Mouse (Mus musculus): ENCODE results near the gene Stk32c. TPM values are rescaled to one million over a fixed set of nuclear protein-coding genes. Genes with fewer than 3 reads are reported as not detected.
A peak's percentile ranks its signal among the peaks of the same experiment; 100 is the strongest.

Gene Stk32c
- total RNA-seq, 4 experiments from 2014 or later, result 175 to 186 (median 183) TPM

DNA sequence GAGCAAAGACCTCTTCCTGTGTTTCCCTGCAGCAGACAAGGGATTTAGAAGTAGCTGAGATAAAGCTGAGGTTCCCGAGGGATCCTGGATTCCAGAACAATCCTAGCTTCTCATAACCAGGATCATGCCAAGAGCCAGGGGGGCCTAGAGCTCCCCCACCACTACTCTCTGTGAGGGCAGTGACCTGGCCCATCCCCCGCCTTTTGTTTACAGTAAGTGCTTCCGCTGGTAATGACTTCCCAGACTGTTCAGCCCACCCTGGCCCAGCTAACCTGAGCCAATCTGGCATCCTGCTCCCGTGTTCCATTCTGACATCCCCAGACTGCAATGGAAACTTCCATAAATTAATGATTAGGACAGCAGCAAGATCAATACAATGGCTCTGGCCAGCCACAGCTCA, 65.7 kb downstream of the Stk32c start:
- DNase-seq (ENCODE audit: low spot score in 2 of 2), result no peak

DNA sequence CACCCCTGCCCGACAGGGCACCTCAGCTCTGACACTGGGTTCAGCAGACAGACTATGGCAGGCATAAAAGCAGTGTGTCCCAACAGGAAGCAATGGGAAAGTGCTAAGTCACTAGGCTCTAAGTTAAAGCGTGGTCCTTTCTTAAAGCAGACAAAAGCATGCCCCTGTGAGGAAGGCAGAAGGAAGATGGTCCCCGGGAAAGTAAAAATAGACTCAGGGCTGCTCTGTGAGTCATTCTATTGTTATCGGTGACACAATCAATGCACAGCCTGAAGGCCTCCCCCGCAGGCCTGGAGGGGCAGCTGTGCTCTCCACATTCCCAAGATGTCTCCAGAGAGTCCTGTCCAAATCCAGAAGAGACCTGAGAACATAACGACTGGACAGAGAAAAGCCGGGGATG, 67.2 kb downstream of the Stk32c start:
- DNase-seq (ENCODE audit: low spot score in 2 of 2), result no peak

DNA sequence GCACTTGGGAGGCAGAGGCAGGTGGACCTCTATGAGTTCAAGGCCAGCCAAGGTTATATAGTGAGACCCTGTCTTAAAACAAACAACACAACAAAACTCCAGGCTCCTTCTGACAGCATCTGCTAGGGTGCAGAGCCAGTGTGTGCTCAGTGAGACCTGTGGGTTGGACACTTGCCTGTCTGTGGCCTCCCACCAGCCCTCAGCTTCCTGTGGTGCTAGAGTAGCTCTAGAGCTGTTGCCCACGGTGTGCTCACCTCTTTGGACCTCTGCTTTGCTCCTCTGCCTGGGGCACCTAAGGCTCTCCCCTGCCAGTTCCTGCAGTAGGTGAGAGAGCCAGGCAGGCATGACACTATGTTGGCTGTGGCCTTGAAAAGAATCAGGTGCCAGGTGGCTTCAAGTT, 69.3 kb downstream of the Stk32c start:
- DNase-seq (ENCODE audit: low spot score in 2 of 2), result no peak

DNA sequence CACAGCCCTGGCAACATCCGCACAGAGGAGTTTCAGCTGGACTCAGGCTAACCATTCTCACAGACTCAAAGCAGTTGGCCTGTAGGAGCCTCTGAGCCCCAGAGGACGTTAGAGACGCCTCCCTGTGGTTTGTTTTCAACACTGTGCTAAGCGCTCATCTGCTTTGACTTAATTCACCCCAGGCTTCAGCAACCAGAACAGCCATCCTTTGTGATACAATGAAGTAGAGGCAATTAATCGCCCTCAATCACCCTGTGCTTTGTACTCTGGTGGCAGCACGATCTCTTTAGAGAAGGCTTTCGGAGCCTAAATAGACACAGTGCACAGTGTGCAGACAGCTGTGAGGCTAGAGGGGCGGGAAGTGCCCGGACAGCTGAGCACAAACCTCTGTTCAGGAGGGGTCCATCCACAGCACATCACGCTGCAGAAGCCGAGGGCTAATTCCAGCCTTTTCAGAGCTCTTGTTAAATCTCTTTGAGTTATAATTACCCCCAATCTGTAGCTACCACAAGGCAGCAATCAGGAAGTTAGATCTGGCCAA, 73.1 kb downstream of the Stk32c start:
- DNase-seq (ENCODE audit: low spot score in 2 of 2), result no peak

DNA sequence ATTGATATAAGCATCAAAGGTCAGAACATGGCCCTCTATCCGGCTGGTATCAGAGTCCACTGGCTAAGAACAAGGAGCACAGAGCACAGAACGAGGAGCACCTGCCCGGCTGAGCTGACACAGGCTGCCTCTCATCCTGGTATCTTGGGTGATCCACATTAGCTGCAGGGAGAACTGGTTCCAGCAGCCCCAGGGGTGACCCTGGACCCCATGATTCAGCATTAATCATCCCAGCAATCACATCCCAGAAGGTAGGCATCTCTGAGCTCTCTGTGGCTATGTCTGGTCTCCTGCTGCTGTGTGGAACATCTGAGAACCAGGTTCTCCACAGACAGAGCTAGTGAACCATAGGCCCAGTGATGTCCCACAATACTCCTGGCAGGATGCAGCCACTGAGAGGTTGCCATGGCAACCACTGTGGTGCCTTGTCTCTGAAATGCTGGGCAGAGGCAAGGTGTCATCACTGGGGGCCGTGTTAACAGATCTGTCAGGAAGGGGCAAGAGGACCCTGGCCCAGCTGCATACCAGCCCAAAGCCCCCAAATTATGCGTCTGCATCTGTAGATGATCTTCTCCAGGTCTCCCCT, 76.1 kb downstream of the Stk32c start:
- peak in 1 of 2 experiments; percentile 61 for DNase-seq (ENCODE audit: low spot score in 2 of 2)

DNA sequence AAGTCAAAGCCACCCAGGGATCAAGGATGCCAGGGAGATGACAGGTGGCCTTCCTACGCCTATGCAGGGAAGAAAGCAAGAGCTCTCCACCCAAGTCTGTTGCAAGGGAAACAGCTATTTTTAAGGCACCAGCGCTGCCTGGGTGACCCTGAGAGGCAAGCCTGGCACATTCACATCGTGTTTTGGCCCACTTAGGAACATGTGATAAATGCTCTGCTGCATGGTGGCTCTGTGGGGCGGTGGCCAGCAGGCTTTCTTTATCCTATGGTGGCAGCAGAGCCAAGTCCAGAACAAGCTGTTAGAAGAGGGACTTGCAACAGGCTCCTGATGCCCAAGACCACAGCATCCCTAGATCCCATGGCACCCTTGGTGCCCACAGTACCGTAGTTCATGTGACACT, 77.9 kb downstream of the Stk32c start:
- no peak for DNase-seq (ENCODE audit: low spot score in 2 of 2)

DNA sequence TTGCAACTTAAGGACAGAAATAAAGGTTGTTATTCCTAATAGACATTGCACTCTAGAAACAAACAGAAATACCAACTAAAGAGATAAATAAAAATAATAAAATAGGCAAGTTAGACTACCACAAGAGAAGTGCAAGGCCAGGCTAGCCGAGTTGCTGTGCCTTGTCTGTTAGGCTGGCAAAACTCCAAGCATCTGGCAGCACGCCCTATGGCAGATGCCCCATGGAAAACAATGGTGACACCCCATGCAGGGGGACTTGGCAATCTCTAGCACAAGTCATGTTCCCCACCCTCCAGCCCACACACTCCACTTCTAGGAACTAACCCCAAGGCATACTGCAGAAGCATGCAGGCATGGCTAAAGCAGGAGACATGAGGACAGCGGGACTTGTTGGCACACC, 79.7 kb downstream of the Stk32c start:
- no peak for DNase-seq (ENCODE audit: low spot score in 2 of 2)

DNA sequence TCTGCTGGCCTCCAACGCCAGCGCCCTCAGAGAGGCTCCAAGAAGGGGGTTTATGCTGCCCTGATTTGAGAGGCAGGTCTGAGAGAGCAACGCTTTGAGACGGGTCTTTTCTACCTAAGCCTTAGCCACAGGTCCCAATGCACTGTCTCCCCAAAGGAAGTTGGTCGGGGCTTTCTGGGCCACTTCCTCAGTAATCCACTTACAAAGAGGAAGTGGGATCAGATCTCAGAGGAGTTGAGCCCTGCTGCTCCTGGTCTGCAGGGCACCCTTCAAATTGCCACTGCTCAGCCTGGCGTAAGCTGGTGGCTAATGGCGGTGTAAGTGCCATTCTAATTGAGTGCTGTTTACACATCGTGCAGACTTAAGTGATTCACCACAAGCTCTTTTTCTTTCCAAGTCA, 81.6 kb downstream of the Stk32c start:
- DNase-seq (ENCODE audit: low spot score in 2 of 2), result no peak

DNA sequence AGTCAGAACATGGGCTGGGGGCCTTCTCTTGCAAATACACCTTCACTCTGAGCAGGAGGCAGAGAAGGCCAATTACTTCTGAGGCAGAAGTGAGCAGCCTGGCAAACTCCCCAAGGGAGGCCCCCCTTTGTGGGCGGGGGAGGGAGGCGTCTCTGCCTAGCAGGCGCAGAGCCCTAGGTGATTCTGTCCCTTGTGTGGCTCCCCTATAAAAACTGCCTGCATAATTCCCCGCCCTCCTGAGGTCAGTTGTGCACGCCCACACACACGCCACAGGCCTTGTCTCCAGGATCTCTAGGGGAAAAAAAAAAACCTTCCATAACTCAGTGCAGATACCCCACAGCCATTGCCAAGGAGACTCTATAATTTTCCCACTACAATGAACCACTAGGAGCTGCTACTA, 82.7 kb downstream of the Stk32c start:
- no peak for DNase-seq (ENCODE audit: low spot score in 2 of 2)

DNA sequence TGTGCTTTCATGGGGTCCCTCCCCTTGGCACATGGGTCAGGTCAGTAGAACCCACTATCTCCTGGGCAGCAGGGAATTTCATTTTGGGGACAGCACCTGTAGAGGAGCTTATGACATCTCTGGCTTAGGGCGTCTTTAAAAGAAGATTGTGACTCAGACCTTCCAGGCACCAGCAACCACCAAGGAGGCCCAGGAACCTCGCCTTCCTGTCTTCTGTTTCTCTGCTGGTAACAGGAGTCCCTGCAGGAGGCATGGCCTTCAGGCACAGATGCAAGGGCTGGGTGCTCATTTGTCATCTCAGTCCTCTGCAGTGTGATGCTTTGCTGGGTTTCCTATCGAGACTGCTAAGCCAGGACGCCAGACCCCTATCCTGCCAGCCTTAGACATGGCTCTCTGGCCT, 84.1 kb downstream of the Stk32c start:
- DNase-seq (ENCODE audit: low spot score in 2 of 2), result no peak

DNA sequence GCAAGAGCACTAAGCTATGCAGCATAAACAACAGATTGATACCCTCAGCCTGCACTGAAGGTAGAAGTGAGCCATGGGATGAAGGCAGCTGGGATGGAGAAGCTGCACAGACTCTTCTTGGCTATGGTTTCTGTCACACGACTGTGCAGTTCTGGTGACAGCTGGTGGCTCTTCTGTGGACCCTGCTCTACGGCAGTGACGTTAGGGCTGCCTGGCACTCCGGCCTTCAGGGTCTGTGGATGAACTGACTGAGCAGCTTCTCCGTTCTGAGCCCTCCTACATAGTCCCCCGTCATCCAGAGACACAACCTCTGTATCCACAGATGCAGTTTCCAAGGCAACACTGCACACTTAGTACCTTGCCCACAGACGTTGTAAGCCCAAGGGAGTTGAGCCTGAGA, 86.6 kb downstream of the Stk32c start:
- no peak for DNase-seq (ENCODE audit: low spot score in 2 of 2)

DNA sequence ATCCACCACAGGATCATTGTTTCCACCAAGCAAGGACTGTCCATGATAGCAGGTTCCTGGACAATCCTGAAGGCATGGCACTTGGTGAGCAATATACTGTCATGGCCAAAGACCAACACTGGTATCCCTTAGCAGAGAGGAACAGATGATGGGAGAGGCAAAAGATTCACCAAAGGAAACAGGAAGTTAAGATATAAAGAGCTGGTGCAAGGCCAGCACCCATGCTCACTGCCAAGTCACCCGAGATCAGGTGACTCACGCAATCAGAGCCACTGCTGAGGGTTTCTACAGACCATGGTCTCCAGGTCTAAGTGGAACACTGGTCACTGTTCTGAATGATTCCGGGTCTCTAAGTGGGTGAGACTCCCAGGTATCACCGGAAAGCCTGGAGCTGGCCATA, 87.2 kb downstream of the Stk32c start:
- no peak for DNase-seq (ENCODE audit: low spot score in 2 of 2)

DNA sequence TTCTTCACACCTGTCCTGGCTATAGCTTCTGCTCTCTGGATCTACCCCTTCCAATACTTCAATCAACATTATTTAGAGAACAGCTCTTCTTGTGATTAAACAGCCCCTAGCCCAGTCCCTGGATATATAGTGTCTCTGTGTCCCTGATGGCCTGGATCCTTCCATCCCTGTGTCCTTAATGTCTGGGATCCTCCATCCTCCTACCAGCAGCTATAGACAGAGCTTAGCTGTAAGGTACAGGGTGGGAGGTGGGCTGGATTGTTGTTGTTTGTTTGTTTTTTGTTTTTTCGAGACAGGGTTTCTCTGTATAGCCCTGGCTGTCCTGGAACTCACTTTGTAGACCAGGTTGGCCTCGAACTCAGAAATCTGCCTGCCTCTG, 93.3 kb downstream of the Stk32c start:
- DNase-seq (ENCODE audit: low spot score in 2 of 2), result no peak

DNA sequence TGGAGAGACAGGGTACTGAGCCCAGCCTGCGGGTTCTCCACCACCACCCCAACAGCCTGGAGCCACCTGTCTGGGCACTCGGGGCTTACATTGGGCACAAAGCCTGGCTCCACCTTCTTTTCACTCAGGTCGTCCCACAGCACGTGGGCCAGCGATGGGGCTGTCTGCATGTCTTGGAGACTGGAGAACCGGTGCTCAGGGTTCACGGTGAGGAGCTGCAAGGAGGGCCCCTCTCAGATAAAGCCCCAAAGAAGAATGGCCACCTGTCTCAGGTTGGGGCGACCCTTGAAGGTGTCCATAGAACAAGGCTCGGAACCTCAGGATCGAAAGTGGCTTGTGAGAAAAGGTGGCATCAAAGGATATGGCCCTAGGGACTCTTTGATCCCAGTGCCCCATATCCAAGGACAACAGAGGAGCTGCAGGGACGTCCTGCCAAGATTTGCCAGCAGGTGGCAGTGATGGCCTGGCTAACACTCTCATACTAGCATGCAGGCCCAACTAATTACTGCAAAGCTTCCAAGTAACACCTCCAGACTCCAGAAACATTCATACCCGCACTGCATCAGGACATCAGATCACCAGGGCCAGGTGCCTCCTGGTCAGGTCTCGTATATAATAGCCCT, 93.8 kb downstream of the Stk32c start:
- peak; percentile 67 to 89 for DNase-seq (ENCODE audit: low spot score in 2 of 2)

DNA sequence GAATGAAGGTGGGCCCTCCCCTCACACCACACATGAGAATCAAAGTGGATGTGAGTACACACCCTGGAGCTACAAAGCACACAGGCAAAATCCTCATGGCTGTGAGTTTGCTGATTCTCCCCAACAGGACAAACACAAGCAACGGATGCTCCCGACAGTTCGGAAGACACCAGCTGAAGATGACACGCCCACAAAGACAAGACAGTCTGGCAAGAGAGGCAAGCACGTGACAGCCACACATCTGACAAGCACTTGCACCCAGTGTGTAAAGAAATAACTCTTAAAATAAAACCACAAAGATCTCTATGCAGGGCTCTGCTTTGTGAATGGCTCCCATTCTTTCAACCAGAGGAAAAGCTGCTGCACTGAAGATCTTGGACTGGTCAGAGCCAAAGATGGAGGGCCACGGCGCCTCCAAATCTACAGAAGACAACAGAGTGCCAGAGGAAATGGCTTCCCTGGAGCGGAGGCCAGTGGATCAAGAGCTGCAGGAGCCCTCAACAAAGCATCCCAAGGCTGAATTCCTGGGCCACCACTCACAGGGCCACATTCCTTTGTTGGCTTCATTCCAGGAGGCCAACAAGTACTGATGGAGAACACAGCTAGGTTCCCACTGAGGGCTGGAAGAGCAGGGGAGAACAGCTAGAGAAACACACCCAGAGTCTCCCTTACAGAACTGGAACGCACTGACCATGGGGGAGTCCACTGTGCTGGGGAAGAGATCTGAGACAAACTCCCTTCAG, 105.0 kb downstream of the Stk32c start:
- DNase-seq (ENCODE audit: low spot score in 2 of 2), result peak in 1 of 2 experiments; percentile 66

DNA sequence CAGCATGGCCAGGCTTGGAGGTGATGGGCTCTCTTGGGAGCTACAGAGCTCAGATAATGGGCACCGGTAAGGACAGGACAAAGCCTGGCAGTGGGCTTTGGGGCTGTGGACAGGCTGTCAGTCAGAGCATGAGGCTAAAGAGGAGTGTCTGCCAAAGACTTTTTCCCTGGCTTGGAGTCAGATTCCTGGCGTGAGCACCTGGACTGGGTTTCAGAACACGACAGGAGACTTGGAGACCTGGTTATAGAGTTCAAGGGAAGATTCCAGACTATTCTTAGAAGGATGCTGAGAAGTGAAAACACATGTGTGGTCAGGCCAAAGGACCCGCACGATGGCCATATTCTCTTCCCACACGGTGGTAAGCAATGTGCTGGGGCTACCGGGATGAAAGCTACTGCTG, 107.4 kb downstream of the Stk32c start:
- no peak for DNase-seq (ENCODE audit: low spot score in 2 of 2)

DNA sequence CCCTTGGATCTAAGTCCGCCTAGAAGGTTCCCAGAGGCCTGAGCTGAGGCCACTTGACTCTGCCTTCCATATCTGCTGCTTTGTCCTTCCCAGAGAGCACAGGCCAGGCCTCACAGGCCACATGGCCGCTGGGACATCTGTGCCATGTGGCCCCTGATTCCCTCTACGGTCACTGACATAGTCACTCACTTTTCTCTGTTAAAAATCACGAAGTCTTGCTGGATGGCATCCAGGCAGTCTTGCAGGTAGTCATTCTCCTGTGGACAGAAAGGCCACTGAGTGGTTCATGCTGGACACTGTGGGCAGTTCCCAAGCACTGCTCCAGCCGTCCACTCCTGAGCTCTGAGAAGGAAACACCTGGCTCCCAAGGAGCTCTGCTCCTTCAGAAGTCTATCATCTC, 108.0 kb downstream of the Stk32c start:
- no peak for DNase-seq (ENCODE audit: low spot score in 2 of 2)

DNA sequence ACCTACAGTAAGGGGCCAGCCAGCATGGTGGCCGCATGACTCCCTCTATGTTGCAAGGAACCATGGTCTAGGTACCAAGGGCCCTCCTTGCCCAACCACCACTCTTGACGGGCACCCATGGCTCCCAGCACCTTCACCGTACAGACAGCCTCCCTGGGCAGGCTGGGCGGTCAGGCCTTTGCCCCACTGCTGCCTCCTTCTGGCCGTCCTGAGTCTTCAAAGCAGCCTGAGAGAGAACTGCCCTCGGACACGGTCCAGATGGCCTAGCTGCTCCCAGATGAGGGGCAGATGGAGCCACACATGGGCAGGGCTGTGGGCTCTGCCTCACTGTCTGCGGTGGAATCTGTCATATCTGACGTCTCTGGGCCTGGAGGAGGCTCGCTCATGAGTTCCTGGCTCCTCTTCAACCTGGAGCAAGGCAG, 109.1 kb downstream of the Stk32c start:
- peak in 1 of 2 experiments; percentile 19 for DNase-seq (ENCODE audit: low spot score in 2 of 2)

DNA sequence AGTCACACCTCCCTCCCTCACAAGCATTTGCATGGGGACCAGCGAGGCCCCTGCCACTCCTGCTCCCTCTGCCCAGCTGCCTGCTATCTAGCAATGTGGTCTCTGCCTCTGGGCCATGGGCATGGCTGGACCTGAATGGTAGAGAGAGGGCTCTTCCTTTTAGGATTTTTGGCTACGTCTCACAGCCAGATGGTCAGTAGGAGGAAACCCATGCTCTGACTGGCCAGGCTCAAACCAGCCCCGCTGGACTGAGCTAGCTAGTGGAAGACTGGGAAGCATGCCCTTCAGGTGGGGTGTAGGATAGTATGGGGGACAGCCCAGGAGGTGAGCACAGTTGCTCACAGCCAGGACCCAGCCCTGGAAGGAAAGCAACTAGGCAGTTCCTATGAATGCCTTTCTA, 111.3 kb downstream of the Stk32c start:
- DNase-seq (ENCODE audit: low spot score in 2 of 2), result peak in 1 of 2 experiments; percentile 52

DNA sequence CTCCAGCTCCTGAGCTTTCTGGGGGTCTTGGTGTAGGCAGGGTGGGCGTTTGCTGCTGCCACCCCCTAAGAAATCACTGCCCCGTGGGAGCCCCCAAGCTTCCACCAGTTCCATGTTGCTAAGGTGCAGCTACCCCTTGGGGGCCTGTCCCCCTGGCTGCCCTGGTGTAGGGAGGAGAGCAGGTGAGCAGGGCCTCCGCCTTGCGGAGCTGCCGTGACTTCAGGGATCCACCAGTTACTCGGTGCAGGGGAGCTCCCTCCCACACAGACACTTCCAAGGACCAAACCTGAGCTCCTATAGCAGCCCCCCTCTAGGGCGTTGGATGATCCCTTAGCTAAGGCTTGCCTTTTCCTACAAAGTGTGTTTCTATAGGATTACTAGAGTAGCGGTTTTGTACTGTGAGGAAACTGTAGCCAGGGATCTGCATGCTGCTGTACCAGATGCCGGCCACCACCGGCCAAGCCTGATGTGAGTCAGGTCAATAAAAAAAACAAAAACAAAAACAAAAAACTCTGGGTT, 111.8 kb downstream of the Stk32c start:
- DNase-seq (ENCODE audit: low spot score in 2 of 2), result peak in 1 of 2 experiments; percentile 40

DNA sequence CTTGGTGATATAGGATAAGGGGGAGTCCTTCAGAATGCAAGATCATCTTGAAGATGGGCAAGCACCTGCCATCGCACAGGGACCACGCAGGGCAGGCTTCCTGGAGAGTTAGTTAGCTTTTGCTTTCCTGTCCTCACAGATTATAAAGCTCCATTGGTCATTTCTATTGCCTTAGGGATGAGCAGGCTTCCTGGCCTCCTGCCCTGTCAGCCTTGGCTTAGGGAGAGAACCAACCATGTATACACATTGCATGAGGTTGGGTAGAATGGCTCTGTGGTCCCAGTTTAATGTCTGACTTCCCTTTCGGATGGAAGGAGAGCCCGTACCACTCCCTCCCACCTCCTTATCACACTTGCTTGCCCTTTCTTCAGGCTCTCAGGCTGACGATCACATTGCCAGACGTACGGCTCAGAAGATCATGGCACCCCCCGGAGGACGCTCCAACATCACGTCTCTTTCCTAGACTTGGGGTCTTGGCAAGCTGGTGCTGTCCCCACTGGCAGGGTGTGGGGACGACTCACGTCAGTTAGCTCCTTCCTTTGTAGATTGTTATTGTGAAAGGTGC, 112.5 kb downstream of the Stk32c start:
- no peak for DNase-seq (ENCODE audit: low spot score in 2 of 2)

DNA sequence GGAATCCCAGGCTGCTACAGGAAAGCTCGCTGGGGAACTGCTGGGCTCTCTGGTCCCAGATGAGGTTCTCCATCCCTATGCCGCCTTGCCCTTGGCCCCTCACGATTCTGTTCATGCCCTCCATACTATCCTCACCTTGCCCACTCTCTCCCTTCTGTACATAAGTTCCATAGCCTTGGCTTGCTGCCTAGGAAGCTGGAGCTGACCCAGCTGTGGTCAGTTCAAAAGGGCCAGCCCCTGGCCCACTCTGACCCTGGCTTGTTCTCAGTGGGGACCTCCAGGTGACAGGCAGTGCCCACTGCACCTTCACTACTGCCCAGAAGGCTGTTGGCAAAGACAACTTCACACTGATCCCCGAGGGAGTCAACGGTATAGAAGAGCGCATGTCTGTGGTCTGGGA, 116.7 kb downstream of the Stk32c start:
- no peak for DNase-seq (ENCODE audit: low spot score in 2 of 2)

All from left cerebral cortex, adult 8-10 months (tissue).